Mouse (Mus musculus): Measurements from ENCODE around the gene Snx18. TPM values are rescaled to one million over a fixed set of nuclear protein-coding genes. Genes with fewer than 3 reads are reported as not detected.

Snx18 gene
- total RNA-seq, 2 experiments from 2014 or later = 23.4 to 24.7 TPM

GRCm38 (mm10) chr13:113615971-113616671 is 2.2 kb downstream of the Snx18 start:
- DNase-seq (ENCODE audit: low spot score in 2 of 2) = no peak

GRCm38 (mm10) chr13:113615546-113615941 is 2.8 kb downstream of the Snx18 start:
- no peak for DNase-seq (ENCODE audit: low spot score in 2 of 2)

- DNase-seq (ENCODE audit: low spot score in 2 of 2) = peak; percentile 70 to 77
These were observed 3.5 kb downstream of the Snx18 start for GRCm38 (mm10) chr13:113614635-113615545.

- no peak for DNase-seq (ENCODE audit: low spot score in 2 of 2)
These were observed 4.5 kb downstream of the Snx18 start for GRCm38 (mm10) chr13:113613882-113614281.

- no peak for DNase-seq (ENCODE audit: low spot score in 2 of 2)
These were observed 5.0 kb downstream of the Snx18 start for GRCm38 (mm10) chr13:113613341-113613740.

GRCm38 (mm10) chr13:113612141-113612950 is 6.0 kb downstream of the Snx18 start:
- no peak for DNase-seq (ENCODE audit: low spot score in 2 of 2)

GRCm38 (mm10) chr13:113610732-113611500 is 7.4 kb downstream of the Snx18 start:
- no peak for DNase-seq (ENCODE audit: low spot score in 2 of 2)

GRCm38 (mm10) chr13:113609429-113609828 is 8.9 kb downstream of the Snx18 start:
- DNase-seq (ENCODE audit: low spot score in 2 of 2) = no peak

GRCm38 (mm10) chr13:113607821-113608220 is 10.5 kb downstream of the Snx18 start:
- DNase-seq (ENCODE audit: low spot score in 2 of 2) = no peak

- no peak for DNase-seq (ENCODE audit: low spot score in 2 of 2)
These were observed 11.0 kb downstream of the Snx18 start for GRCm38 (mm10) chr13:113607371-113607770.

- DNase-seq (ENCODE audit: low spot score in 2 of 2) = no peak
These were observed 11.5 kb downstream of the Snx18 start for GRCm38 (mm10) chr13:113606741-113607358.

GRCm38 (mm10) chr13:113606131-113606530 is 12.2 kb downstream of the Snx18 start:
- DNase-seq (ENCODE audit: low spot score in 2 of 2) = no peak

GRCm38 (mm10) chr13:113605693-113606092 is 12.7 kb downstream of the Snx18 start:
- DNase-seq (ENCODE audit: low spot score in 2 of 2) = no peak

- no peak for DNase-seq (ENCODE audit: low spot score in 2 of 2)
These were observed 14.0 kb downstream of the Snx18 start for GRCm38 (mm10) chr13:113604321-113604720.

- DNase-seq (ENCODE audit: low spot score in 2 of 2) = no peak
These were observed 15.5 kb downstream of the Snx18 start for GRCm38 (mm10) chr13:113602882-113603342.

- no peak for DNase-seq (ENCODE audit: low spot score in 2 of 2)
These were observed 16.3 kb downstream of the Snx18 start for GRCm38 (mm10) chr13:113601831-113602604.

GRCm38 (mm10) chr13:113600531-113601463 is 17.6 kb downstream of the Snx18 start:
- no peak for DNase-seq (ENCODE audit: low spot score in 2 of 2)
